Mouse (Mus musculus) stomach, postnatal 0 days (tissue): ENCODE measurements at regions not wholly inside any gene's neighbourhood (a gene's known extent, or its start where the extent isn't known, plus 50 kb on each side); places are given as distances from the start of the nearest gene placed in this dataset.

ENCODE experiments used
- ATAC-seq: fragments of 200-750 bp; cut with Nextera tagmentation; 2 replicates; pipeline ENCODE4 v1.8.0; 2017; ENCODE audit not compliant: low FRiP score, low TSS enrichment
- DNase-seq: peaks from one replicate; pipeline ENCODE4 v3.0.0-alpha.2; 2016; ENCODE audit warnings: low spot score
- H3K27ac ChIP-seq: fragments of 300-500 bp; sonication (generic); replicated peaks from 2 replicates; pipeline ENCODE4 v1.5.1; 2014; ENCODE audit warnings: mild to moderate bottlenecking, control low read depth
- H3K27me3 ChIP-seq: fragments of 300-500 bp; sonication (generic); 2 replicates; pipeline ENCODE4 v1.6.1; 2014; ENCODE audit warnings: low read length; ENCODE audit not compliant: control insufficient read depth, insufficient read depth
- H3K36me3 ChIP-seq: fragments of 300-500 bp; sonication (generic); 2 replicates; pipeline ENCODE4 v1.6.1; 2014; ENCODE audit warnings: low read length, mixed read lengths; ENCODE audit not compliant: control insufficient read depth, insufficient read depth
- H3K4me1 ChIP-seq: fragments of 300-500 bp; sonication (generic); replicated peaks from 2 replicates; pipeline ENCODE4 v1.6.1; 2014; ENCODE audit warnings: antibody characterized with exemption; ENCODE audit not compliant: control insufficient read depth, insufficient read depth
- H3K4me2 ChIP-seq: fragments of 300-500 bp; sonication (generic); replicated peaks from 2 replicates; pipeline ENCODE4 v1.6.1; 2014; ENCODE audit warnings: low read depth, mild to moderate bottlenecking, control low read depth, moderate library complexity
- H3K4me3 ChIP-seq: fragments of 300-500 bp; sonication (generic); 2 replicates; pipeline ENCODE4 v1.5.1; 2014; ENCODE audit warnings: low read depth, low read length, control low read depth
- H3K9ac ChIP-seq: fragments of 300-500 bp; sonication (generic); 2 replicates; pipeline ENCODE4 v1.6.1; 2014; ENCODE audit warnings: mild to moderate bottlenecking, low read length, control low read depth, mixed read lengths
- H3K9me3 ChIP-seq: fragments of 300-500 bp; sonication (generic); 2 replicates; pipeline ENCODE4 v1.6.1; 2016; ENCODE audit warnings: low read length; ENCODE audit not compliant: control insufficient read depth
- CTCF ChIP-seq: IDR thresholded peaks from 2 replicates; pipeline ENCODE4 v1.5.1; 2016; ENCODE audit warnings: antibody characterized with exemption, low read depth, mild to moderate bottlenecking, moderate library complexity
- EP300 ChIP-seq: optimal IDR thresholded peaks from 2 replicates; pipeline ENCODE3; 2016; ENCODE audit warnings: antibody characterized with exemption
- WGBS: fragments of 180-500 bp; shearing (Covaris S2); extraction: QIAGEN DNeasy Blood & Tissue Kit; methylation state at CpG from one replicate; pipeline ENCODE4 v1.1.7; 2014; 5-methylcytosine and 5-hydroxymethylcytosine counted together

GRCm38 (mm10) chr7:139741246-139741903 lies 57.8 kb upstream of the Cfap46 start:
- H3K9ac ChIP-seq, result no peak overlapping the region
- no peak overlapping the region for H3K4me2 ChIP-seq
- no peak for ATAC-seq
- no peak overlapping the region for H3K27ac ChIP-seq
- DNase-seq, result no peak
- no peaks in the 10 kb centered on the region for H3K27me3 ChIP-seq
- no peak for TF ChIP-seq EP300
- TF ChIP-seq CTCF, result no peak
- no peaks in the 10 kb centered on the region for H3K4me1 ChIP-seq
- H3K4me3 ChIP-seq, result no peak overlapping the region
- no peaks in the 10 kb centered on the region for H3K9me3 ChIP-seq
- WGBS, result 67% methylated on average over 13 of the region's 13 CpGs
- no peaks in the 10 kb centered on the region for H3K36me3 ChIP-seq

- no peak overlapping the region for H3K4me3 ChIP-seq
- 43% methylated on average over 1 of the region's 1 CpGs for WGBS
- H3K27ac ChIP-seq, result no peak overlapping the region
- H3K4me1 ChIP-seq, result no peaks in the 10 kb centered on the region
- TF ChIP-seq EP300, result no peak
- TF ChIP-seq CTCF, result peak; percentile 60
- H3K4me2 ChIP-seq, result no peak overlapping the region
- no peak overlapping the region for H3K9ac ChIP-seq
- no peaks in the 10 kb centered on the region for H3K9me3 ChIP-seq
- no peaks in the 10 kb centered on the region for H3K36me3 ChIP-seq
- ATAC-seq (no peak), DNase-seq (peak; percentile 25)
- no peaks in the 10 kb centered on the region for H3K27me3 ChIP-seq
Observed at GRCm38 (mm10) chr7:139746803-139747202, 63.2 kb upstream of the Cfap46 start.

GRCm38 (mm10) chr7:139747290-139748067 lies 63.9 kb upstream of the Cfap46 start:
- no peak overlapping the region for H3K4me3 ChIP-seq
- 76% methylated on average over 11 of the region's 11 CpGs for WGBS
- no peak overlapping the region for H3K27ac ChIP-seq
- TF ChIP-seq EP300 (no peak), CTCF (no peak)
- ATAC-seq (no peak), DNase-seq (no peak)
- no peaks in the 10 kb centered on the region for H3K27me3 ChIP-seq
- no peak overlapping the region for H3K9ac ChIP-seq
- H3K4me2 ChIP-seq, result no peak overlapping the region
- no peaks in the 10 kb centered on the region for H3K36me3 ChIP-seq
- H3K9me3 ChIP-seq, result no peaks in the 10 kb centered on the region
- H3K4me1 ChIP-seq, result no peaks in the 10 kb centered on the region

GRCm38 (mm10) chr7:139755004-139755403 lies 71.4 kb upstream of the Cfap46 start:
- Histone ChIP-seq H3K9ac (no peak overlapping the region), H3K27me3 (no peaks in the 10 kb centered on the region), H3K27ac (no peak overlapping the region), H3K4me1 (no peaks in the 10 kb centered on the region), H3K36me3 (no peaks in the 10 kb centered on the region), H3K9me3 (no peaks in the 10 kb centered on the region), H3K4me2 (no peak overlapping the region), H3K4me3 (no peak overlapping the region)
- 82% methylated on average over 8 of the region's 8 CpGs for WGBS
- no peak for ATAC-seq
- TF ChIP-seq EP300 (no peak), CTCF (no peak)
- DNase-seq, result no peak

GRCm38 (mm10) chr7:139762522-139762921 lies 71.5 kb upstream of the Adgra1 start:
- H3K36me3 ChIP-seq, result no peaks in the 10 kb centered on the region
- no peaks in the 10 kb centered on the region for H3K4me1 ChIP-seq
- H3K9ac ChIP-seq, result no peak overlapping the region
- no peaks in the 10 kb centered on the region for H3K9me3 ChIP-seq
- no peaks in the 10 kb centered on the region for H3K27me3 ChIP-seq
- WGBS, result 76% methylated on average over 1 of the region's 1 CpGs
- H3K27ac ChIP-seq, result no peak overlapping the region
- TF ChIP-seq EP300, result no peak
- TF ChIP-seq CTCF, result no peak
- no peak overlapping the region for H3K4me2 ChIP-seq
- no peak overlapping the region for H3K4me3 ChIP-seq
- DNase-seq (no peak), ATAC-seq (no peak)

GRCm38 (mm10) chr7:139763241-139763640 lies 70.7 kb upstream of the Adgra1 start:
- TF ChIP-seq CTCF (no peak), EP300 (no peak)
- H3K4me2 ChIP-seq, result no peak overlapping the region
- no peak for DNase-seq
- no peaks in the 10 kb centered on the region for H3K36me3 ChIP-seq
- no peak overlapping the region for H3K9ac ChIP-seq
- H3K4me1 ChIP-seq, result no peaks in the 10 kb centered on the region
- no peak for ATAC-seq
- no peak overlapping the region for H3K4me3 ChIP-seq
- no peaks in the 10 kb centered on the region for H3K9me3 ChIP-seq
- no peaks in the 10 kb centered on the region for H3K27me3 ChIP-seq
- H3K27ac ChIP-seq, result no peak overlapping the region
- WGBS, result 69% methylated on average over 4 of the region's 4 CpGs
